ENCODE assay signal across 15 mouse cellular contexts in genomic region chr3:136835851-136836250, GRCm38 (mm10).
DNase-seq lines count a peak whose midpoint lies in the region; ATAC-seq and TF ChIP-seq lines count a peak whose summit lies in the region.
"Had no signal": no experiment of that assay in that cellular context is flagged by ENCODE, and none has a peak within 500 bp of the region (broad histone marks: within the 10 kb centered on the region; RNA-seq: fewer than 3 reads in every experiment).

No protein-coding gene starts in this region.

- intact Hi-C loops in gastrocnemius, adult 2 months (cut with DNase I), result no loop called here

- H3K9ac ChIP-seq in kidney, embryonic 16.5 days (replicated peaks; ENCODE audit: low read length), result no peak overlapping the region
- H3K9ac ChIP-seq in liver, postnatal 0 days (replicated peaks), result peak overlapping the region; percentile 21; the same call in 1 of the 2 replicates
- H3K9ac ChIP-seq: lung, embryonic 15.5 days had no signal

- no peak for TF ChIP-seq CTCF in gastrocnemius, adult 2 months (IDR thresholded peaks at IDR 0.05)
- TF ChIP-seq CTCF in liver, postnatal 0 days (IDR thresholded peaks at IDR 0.05; ENCODE audit: low read depth), result no peak

- 0 out of 2 replicates have a peak overlapping the region, but pooled peaks have one; percentile 28 for H3K27ac ChIP-seq in gastrocnemius, adult 2 months
- H3K27ac ChIP-seq in kidney, embryonic 16.5 days (ENCODE audit: low read length), result peak overlapping the region; percentile 14; the same call in 1 of the 2 replicates
- peak overlapping the region; percentile 66 for H3K27ac ChIP-seq in liver, postnatal 0 days (ENCODE audit: low read depth)

- H3K27me3 ChIP-seq in kidney, embryonic 16.5 days (ENCODE audit: insufficient read depth, low read length), result no peaks in the 10 kb centered on the region
- H3K27me3 ChIP-seq in liver, postnatal 0 days (ENCODE audit: insufficient read depth, low read length), result no peaks in the 10 kb centered on the region
- H3K27me3 ChIP-seq: lung, embryonic 15.5 days; Patski had no signal

- DNase-seq in gastrocnemius, adult 2 months, result no peak
- DNase-seq in gastrocnemius, adult 8-10 months (ENCODE audit: low spot score in 2 of 2), result no peak
- DNase-seq in kidney, postnatal 14 days, result no peak
- peak; percentile 31 for DNase-seq in brain, adult 2 months (ENCODE audit: low read depth, low spot score)
- no peak for DNase-seq in liver, postnatal 0 days
- no peak for DNase-seq in T-cell, adult 2 months (ENCODE audit: low spot score)
- no peak for DNase-seq in thymus, postnatal 36 days
- DNase-seq: adrenal gland, postnatal 25 days; cerebellum, adult 9-11 months; gastrocnemius, postnatal 36 days had no signal

- H3K9me3 ChIP-seq in kidney, embryonic 16.5 days (ENCODE audit: low read length), result 0 out of 2 replicates have a peak, but pooled peaks cover 3% of the 10 kb centered on the region
- no peaks in the 10 kb centered on the region for H3K9me3 ChIP-seq in liver, postnatal 0 days (ENCODE audit: low read length)
- H3K9me3 ChIP-seq: lung, embryonic 15.5 days had no signal

- no peaks in the 10 kb centered on the region for H3K36me3 ChIP-seq in kidney, embryonic 16.5 days (ENCODE audit: insufficient read depth, low read length)
- H3K36me3 ChIP-seq in liver, postnatal 0 days (replicated peaks; ENCODE audit: insufficient read depth, low read length), result no peaks in the 10 kb centered on the region
- H3K36me3 ChIP-seq: lung, embryonic 15.5 days had no signal

- peaks cover 38% of the 10 kb centered on the region for H3K4me1 ChIP-seq in kidney, embryonic 16.5 days (ENCODE audit: insufficient read depth, low read length)
- peaks cover 20% of the 10 kb centered on the region for H3K4me1 ChIP-seq in liver, postnatal 0 days (ENCODE audit: insufficient read depth)

- 25% methylated on average over 9 of the region's 9 CpGs for WGBS in kidney, embryonic 16.5 days
- WGBS in liver, postnatal 0 days (ENCODE audit: insufficient replicate concordance), result 53% methylated on average over 9 of the region's 9 CpGs

- no peak for TF ChIP-seq EP300 in liver, postnatal 0 days (IDR thresholded peaks at IDR 0.05; ENCODE audit: low read depth)

- no peak overlapping the region for H3K4me3 ChIP-seq in gastrocnemius, adult 2 months
- no peak overlapping the region for H3K4me3 ChIP-seq in kidney, embryonic 16.5 days (ENCODE audit: low read length)
- H3K4me3 ChIP-seq in liver, postnatal 0 days (ENCODE audit: low read depth, low read length), result no peak overlapping the region
- H3K4me3 ChIP-seq: erythroblast, embryonic 14.5 days; lung, embryonic 15.5 days; myocyte had no signal

- peak; percentile 29; the same call in 1 of the 2 replicates for ATAC-seq in kidney, embryonic 16.5 days (ENCODE audit: low FRiP score, low TSS enrichment)
- ATAC-seq in liver, postnatal 0 days, result no peak
- ATAC-seq: Patski had no signal

- no peak overlapping the region for H3K4me2 ChIP-seq in kidney, embryonic 16.5 days (replicated peaks; ENCODE audit: low read depth, low read length)
- peak overlapping the region; percentile 29; the same call in 1 of the 2 replicates for H3K4me2 ChIP-seq in liver, postnatal 0 days (ENCODE audit: low read depth, low read length)
- H3K4me2 ChIP-seq: lung, embryonic 15.5 days had no signal

Comparison
In these comparisons a context has a peak if more than half of its experiments do, and no peak if none do; other contexts are left out.
1. H3K27ac ChIP-seq: peak in every context shown above with its lines; median percentile 66 in liver, postnatal 0 days; 28 in gastrocnemius, adult 2 months; 14 in kidney, embryonic 16.5 days.